Mouse (Mus musculus) megakaryocyte, embryonic 14.5 days (primary cell): ENCODE measurements around the gene Sorcs2. TPM values are rescaled to one million over a fixed set of nuclear protein-coding genes. Genes with fewer than 3 reads are reported as not detected.

Experiments
- H3K27me3 ChIP-seq: replicated peaks from 2 replicates; pipeline ENCODE3; 2012; ENCODE audit warnings: inconsistent platforms
- H3K36me3 ChIP-seq: replicated peaks from 2 replicates; pipeline ENCODE3; 2012; ENCODE audit warnings: low read length, inconsistent platforms, mixed read lengths
- H3K4me1 ChIP-seq: 2 replicates; pipeline ENCODE4 v1.6.1; 2012; ENCODE audit warnings: inconsistent platforms
- H3K4me3 ChIP-seq: replicated peaks from 2 replicates; pipeline ENCODE3; 2012; ENCODE audit warnings: moderate library complexity, mild to moderate bottlenecking, inconsistent platforms
- H3K9me3 ChIP-seq: 2 replicates; pipeline ENCODE4 v1.6.1; 2012; ENCODE audit warnings: inconsistent platforms
- FLI1 ChIP-seq: IDR thresholded peaks from 2 replicates; pipeline ENCODE4 v1.6.1; 2012; ENCODE audit warnings: low read length, inconsistent platforms, mixed read lengths
- GATA1 ChIP-seq: IDR thresholded peaks from 3 replicates; pipeline ENCODE4 v1.6.1; 2012; ENCODE audit warnings: mixed read lengths, low read length, inconsistent platforms, borderline replicate concordance
- polyA plus RNA-seq: library from polyadenylated mRNA; stranded (reverse); fragments of >175 nt; gene quantifications from 2 replicates; pipeline ENCODE4 v1.2.3, GENCODE M21; 2012; ENCODE audit warnings: low replicate concordance; ENCODE audit not compliant: insufficient read depth

Sorcs2 gene
- polyA plus RNA-seq, 1 experiment = not detected

DNA sequence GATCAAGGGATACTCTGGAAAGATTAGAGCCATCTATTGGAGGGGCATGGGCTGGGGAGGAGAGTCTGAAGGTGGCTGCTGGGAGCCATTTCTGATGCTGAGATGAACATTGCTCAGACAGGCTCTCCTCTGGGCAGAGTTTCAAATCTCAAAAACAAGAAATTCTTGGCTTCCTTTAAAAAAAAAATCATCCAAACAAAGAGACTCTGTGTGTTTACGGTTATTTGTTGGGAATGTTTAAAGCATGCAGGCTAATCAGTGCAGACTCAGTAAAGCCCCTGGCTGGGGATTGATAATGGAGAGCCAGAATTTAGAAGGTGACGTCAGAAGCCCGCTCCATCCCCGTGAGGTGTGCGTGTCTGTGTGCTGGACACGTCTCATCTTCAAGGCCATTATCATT lies 272.9 kb downstream of the Sorcs2 start:
- H3K36me3 ChIP-seq = no peaks in the 10 kb centered on the region
- TF ChIP-seq GATA1 (no peak), FLI1 (no peak)
- peaks cover 46% of the 10 kb centered on the region for H3K27me3 ChIP-seq
- H3K4me1 ChIP-seq = no peaks in the 10 kb centered on the region
- H3K4me3 ChIP-seq = no peak overlapping the region
- no peaks in the 10 kb centered on the region for H3K9me3 ChIP-seq

DNA sequence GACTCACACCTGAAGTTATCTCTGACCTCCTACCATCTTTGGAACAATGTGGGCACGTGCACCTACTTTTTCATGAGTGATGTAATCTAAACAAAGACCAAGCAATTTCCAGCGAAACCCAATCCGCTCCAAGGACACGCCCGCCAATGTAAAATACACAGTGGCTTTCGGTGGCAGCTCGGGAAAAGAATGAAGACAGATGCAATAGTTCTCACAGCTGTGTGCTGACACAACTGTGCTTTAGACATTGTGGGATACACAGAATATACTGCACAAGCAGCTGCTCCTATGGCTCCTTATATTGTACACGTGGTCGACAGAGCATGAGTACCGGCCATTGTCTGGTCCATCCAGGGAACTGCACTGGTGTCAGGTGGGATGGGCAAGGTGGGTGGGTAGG lies 275.0 kb downstream of the Sorcs2 start:
- peaks cover 43% of the 10 kb centered on the region for H3K27me3 ChIP-seq
- H3K9me3 ChIP-seq = no peaks in the 10 kb centered on the region
- no peak for TF ChIP-seq FLI1
- no peak for TF ChIP-seq GATA1
- no peaks in the 10 kb centered on the region for H3K36me3 ChIP-seq
- H3K4me3 ChIP-seq = no peak overlapping the region
- H3K4me1 ChIP-seq = no peaks in the 10 kb centered on the region

DNA sequence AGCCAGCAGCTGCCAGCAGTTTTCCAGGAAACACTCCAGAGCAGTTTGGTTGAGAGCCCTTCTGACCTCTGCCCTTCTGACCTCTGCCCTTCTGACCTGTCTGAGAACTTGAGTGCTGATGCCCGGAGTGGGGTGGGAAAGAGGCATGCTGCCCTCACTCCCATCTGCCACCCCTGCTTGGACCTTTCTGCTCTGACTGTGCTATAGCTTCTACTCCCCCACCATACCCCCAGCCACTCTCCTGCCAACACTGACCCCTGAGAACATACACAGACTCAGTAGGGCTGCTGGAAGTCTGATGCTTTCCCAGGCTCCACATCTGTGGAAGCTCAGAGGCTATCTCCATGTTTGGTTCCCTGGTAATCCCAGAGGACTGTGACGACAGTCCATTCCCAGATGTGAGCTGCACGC lies 277.0 kb downstream of the Sorcs2 start:
- Histone ChIP-seq H3K4me1 (no peaks in the 10 kb centered on the region), H3K36me3 (no peaks in the 10 kb centered on the region), H3K27me3 (peaks cover 49% of the 10 kb centered on the region), H3K9me3 (no peaks in the 10 kb centered on the region), H3K4me3 (no peak overlapping the region)
- TF ChIP-seq GATA1 (no peak), FLI1 (no peak)

DNA sequence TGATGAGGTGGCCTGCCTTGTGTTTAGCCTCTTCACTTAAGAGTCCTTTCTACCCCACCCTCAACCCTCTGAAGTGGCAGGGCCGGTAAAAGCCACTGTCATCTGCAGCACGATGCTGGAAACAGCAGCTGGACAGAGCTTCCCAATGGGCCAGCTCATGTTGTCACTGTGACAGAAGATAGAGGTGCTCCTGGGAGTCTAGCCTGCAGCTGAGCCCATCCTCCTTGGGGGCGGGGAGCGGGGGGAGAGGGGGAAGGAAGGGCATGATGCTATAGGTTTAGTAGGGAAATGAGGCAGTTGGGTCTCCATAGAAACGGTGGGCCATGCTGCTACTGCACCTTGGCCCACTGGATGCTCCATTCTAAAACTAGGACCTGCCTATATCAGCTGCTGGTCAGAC lies 279.9 kb downstream of the Sorcs2 start:
- Histone ChIP-seq H3K4me3 (no peak overlapping the region), H3K36me3 (no peaks in the 10 kb centered on the region), H3K27me3 (peaks cover 43% of the 10 kb centered on the region), H3K9me3 (no peaks in the 10 kb centered on the region), H3K4me1 (no peaks in the 10 kb centered on the region)
- TF ChIP-seq FLI1 (no peak), GATA1 (no peak)

DNA sequence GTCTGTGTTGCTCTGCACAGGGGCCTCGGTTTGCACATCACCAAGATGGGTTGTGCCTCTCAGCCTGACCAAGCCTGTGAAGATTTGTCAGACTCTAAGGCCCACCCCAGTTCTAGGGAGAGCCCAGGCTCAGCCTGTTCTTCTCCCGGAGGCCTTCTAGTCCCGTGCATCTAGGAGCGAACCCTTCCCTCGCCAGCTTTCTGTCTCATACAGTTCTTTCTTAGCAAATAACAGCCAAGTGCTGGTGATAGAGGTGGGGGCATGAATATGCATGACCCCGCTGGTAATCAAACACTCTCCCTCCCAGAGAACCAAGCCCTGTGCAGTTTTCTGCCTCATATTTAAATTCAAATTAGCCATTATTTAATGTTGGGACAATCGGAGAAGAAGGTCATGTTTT lies 282.4 kb downstream of the Sorcs2 start:
- Histone ChIP-seq H3K27me3 (peaks cover 34% of the 10 kb centered on the region), H3K36me3 (no peaks in the 10 kb centered on the region), H3K9me3 (no peaks in the 10 kb centered on the region), H3K4me3 (no peak overlapping the region), H3K4me1 (no peaks in the 10 kb centered on the region)
- TF ChIP-seq GATA1 (no peak), FLI1 (no peak)

DNA sequence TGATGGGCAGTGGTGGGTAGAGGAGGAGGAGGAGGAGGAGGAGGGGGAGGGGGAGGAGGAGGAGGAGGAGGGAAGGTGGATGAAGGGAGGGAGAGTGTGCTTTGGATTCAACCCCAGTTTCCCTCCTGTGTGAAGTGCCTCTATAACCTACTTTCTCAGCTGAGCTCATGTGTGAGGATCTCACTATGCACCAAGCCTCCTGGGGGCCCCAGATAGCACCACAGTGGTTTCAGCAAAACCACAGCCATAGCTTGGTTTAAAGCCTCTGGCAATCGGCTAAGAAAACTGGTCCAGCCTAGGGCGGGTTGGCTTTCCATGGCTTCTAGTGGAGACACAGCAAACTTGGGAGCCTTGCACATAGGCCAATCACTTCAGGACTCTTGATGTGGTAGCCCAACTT lies 284.2 kb downstream of the Sorcs2 start:
- Histone ChIP-seq H3K4me3 (no peak overlapping the region), H3K4me1 (no peaks in the 10 kb centered on the region), H3K9me3 (no peaks in the 10 kb centered on the region), H3K27me3 (peaks cover 25% of the 10 kb centered on the region), H3K36me3 (no peaks in the 10 kb centered on the region)
- TF ChIP-seq GATA1 = no peak
- TF ChIP-seq FLI1 = no peak

DNA sequence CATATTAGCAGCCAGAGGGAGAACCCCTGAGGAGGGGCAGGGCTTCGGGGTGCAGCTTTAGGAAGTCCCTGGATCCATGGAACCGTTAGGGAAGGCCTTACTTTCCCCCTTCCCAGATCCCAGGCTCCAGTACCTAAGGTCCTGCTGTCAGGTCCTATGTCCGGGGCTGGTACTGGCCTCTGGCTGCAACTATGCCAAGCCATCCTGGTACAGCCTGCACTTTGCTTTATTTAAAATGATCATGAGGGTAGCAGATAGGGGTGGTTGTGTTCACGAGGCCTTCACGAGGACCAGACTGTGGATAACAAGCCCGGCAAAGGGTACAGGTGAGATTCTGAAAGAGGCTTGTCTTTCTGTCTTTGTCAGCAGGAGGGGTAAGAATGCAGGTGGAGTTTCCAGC lies 285.2 kb downstream of the Sorcs2 start:
- no peak for TF ChIP-seq GATA1
- no peak for TF ChIP-seq FLI1
- no peaks in the 10 kb centered on the region for H3K36me3 ChIP-seq
- H3K27me3 ChIP-seq = peaks cover 20% of the 10 kb centered on the region
- no peaks in the 10 kb centered on the region for H3K9me3 ChIP-seq
- H3K4me1 ChIP-seq = no peaks in the 10 kb centered on the region
- no peak overlapping the region for H3K4me3 ChIP-seq

DNA sequence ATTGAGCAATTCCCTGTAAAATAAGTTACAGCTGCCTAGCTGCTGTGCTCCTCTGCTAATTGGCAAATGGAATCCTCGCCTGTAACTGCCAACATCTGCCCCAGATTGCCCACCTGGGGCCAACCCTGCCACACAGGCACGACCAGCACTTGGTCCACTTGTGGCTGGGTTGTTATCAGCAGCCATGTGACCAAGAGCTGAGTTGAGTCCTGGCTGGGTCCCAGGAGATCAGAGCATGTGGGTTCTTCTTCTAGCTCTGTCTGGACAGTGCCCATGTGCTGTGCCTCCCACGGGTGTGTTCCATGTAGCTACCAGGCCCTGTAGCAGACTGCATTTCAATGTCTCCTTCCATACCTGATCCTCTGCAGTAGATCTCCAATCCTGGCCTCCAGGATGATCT lies 286.4 kb downstream of the Sorcs2 start:
- no peaks in the 10 kb centered on the region for H3K4me1 ChIP-seq
- no peaks in the 10 kb centered on the region for H3K9me3 ChIP-seq
- H3K4me3 ChIP-seq = no peak overlapping the region
- TF ChIP-seq FLI1 (no peak), GATA1 (no peak)
- no peaks in the 10 kb centered on the region for H3K36me3 ChIP-seq
- peaks cover 13% of the 10 kb centered on the region for H3K27me3 ChIP-seq

DNA sequence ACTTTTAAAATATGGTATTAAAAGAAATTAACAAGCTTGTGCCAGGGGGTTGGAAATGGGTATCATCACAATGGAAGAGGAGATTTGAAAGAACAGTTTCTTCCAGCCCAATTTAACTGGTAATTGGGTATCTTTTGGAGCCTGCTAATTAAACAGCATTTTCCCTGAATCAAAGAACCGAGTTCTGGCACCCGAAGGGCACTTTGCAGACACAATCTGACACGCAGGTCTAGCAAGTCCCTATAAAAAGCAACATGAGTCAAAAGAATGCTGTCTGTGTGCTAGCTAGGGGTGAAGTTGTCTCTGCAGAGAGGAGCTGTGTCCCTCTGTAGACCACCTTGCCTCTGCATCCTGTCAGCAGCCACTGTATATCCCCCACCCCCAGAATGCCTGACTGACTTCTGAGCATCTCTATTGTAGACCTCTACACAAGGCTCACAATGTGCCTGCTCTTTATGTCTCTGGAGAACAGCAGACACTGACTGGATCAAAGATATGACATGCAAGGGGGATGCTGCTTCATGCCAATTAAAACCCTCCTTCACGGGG lies 289.5 kb downstream of the Sorcs2 start:
- H3K36me3 ChIP-seq = no peaks in the 10 kb centered on the region
- peaks cover 4% of the 10 kb centered on the region; the same call in 1 of the 2 replicates for H3K9me3 ChIP-seq
- TF ChIP-seq GATA1 = no peak
- H3K27me3 ChIP-seq = peaks cover 8% of the 10 kb centered on the region
- H3K4me1 ChIP-seq = no peaks in the 10 kb centered on the region
- no peak overlapping the region for H3K4me3 ChIP-seq

DNA sequence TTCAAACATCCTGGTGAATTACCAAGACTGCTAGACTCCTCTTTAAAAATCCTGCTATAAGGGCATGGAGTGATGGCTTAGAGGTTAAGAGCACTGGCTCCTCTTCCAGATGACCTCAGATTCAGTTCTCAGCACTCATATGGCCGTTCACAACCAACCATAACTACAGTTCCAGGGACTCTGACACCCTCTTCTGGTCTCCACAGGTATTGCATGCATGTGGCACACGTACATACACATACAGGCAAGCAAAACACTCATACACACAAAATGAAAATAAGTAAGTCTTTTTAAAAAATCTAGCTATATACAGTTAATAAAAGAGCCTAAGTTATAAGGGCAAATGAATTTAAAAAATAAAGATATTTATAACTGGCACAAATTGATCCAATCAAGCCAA lies 294.5 kb downstream of the Sorcs2 start:
- Histone ChIP-seq H3K4me3 (no peak overlapping the region), H3K36me3 (no peaks in the 10 kb centered on the region), H3K4me1 (no peaks in the 10 kb centered on the region), H3K9me3 (peaks cover 11% of the 10 kb centered on the region), H3K27me3 (peaks cover 6% of the 10 kb centered on the region)
- TF ChIP-seq FLI1 (no peak), GATA1 (no peak)

DNA sequence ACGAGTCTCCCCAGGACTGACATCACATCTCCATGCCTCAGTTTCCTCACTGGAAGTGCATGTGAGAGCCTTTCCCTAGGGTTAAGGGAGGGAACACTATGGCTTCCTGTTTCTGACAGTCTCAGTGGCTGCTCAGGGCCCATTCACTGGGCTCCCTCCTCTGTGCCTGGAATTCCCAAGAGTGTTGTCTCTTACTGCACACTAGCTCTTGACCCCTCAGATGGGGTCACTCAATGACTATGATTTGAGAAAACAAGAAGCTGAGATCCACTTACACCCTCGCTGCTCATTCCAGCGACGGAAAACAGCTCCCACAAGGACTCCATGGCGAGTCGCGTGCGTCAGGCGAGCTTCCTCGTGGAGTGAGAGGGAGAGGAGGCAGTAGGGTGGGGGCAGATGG lies 296.8 kb downstream of the Sorcs2 start:
- Histone ChIP-seq H3K9me3 (peaks cover 11% of the 10 kb centered on the region), H3K4me3 (no peak overlapping the region), H3K36me3 (no peaks in the 10 kb centered on the region), H3K4me1 (no peaks in the 10 kb centered on the region), H3K27me3 (peaks cover 9% of the 10 kb centered on the region)
- no peak for TF ChIP-seq GATA1
